Mouse (Mus musculus) lung, embryonic 15.5 days (tissue): ENCODE data around the gene Ccdc9. TPM values are rescaled to one million over a fixed set of nuclear protein-coding genes. Genes with fewer than 3 reads are reported as not detected.
A peak's percentile ranks its signal among the peaks of the same experiment; 100 is the strongest.

Experiments used
- ATAC-seq: fragments of 200-750 bp; cut with Nextera tagmentation; 2 replicates; pipeline ENCODE4 v1.8.0; 2017; ENCODE audit warnings: moderate number of reproducible peaks, borderline replicate concordance; ENCODE audit not compliant: low FRiP score, low TSS enrichment; ENCODE audit errors: extremely low read depth
- H3K27ac ChIP-seq: fragments of 300-500 bp; sonication (generic); 2 replicates; pipeline ENCODE4 v1.5.1; 2015; ENCODE audit warnings: moderate library complexity, mild to moderate bottlenecking, inconsistent platforms
- H3K27me3 ChIP-seq: fragments of 300-500 bp; sonication (generic); 2 replicates; pipeline ENCODE4 v1.6.1; 2015; ENCODE audit warnings: inconsistent platforms
- H3K36me3 ChIP-seq: fragments of 300-500 bp; sonication (generic); 2 replicates; pipeline ENCODE4 v1.6.1; 2015; ENCODE audit warnings: inconsistent platforms
- H3K4me1 ChIP-seq: fragments of 300-500 bp; sonication (generic); 2 replicates; pipeline ENCODE4 v1.6.1; 2015; ENCODE audit warnings: inconsistent platforms
- H3K4me2 ChIP-seq: fragments of 300-500 bp; sonication (generic); 2 replicates; pipeline ENCODE4 v1.6.1; 2015; ENCODE audit warnings: inconsistent platforms, mild to moderate bottlenecking, moderate library complexity
- H3K4me3 ChIP-seq: fragments of 300-500 bp; sonication (generic); 2 replicates; pipeline ENCODE4 v1.5.1; 2015; ENCODE audit warnings: mild to moderate bottlenecking, inconsistent platforms
- H3K9ac ChIP-seq: fragments of 300-500 bp; sonication (generic); 2 replicates; pipeline ENCODE4 v1.6.1; 2015; ENCODE audit warnings: inconsistent platforms
- H3K9me3 ChIP-seq: fragments of 300-500 bp; sonication (generic); 2 replicates; pipeline ENCODE4 v1.6.1; 2016; ENCODE audit warnings: inconsistent platforms
- WGBS: fragments of 180-500 bp; shearing (Covaris S2); methylation state at CpG from one replicate; pipeline ENCODE4 v1.1.7; 2015; 5-methylcytosine and 5-hydroxymethylcytosine counted together
- polyA plus RNA-seq: library from polyadenylated mRNA; unstranded; fragments of >200 nt; fragmentation: Nextera tagmentation; extraction: Ambion mirVana; gene quantifications from 2 replicates; pipeline ENCODE4 v1.2.1, GENCODE M21; 2015

Ccdc9 gene
- polyA plus RNA-seq, 1 experiment from 2014 or later = 23.0 TPM

DNA sequence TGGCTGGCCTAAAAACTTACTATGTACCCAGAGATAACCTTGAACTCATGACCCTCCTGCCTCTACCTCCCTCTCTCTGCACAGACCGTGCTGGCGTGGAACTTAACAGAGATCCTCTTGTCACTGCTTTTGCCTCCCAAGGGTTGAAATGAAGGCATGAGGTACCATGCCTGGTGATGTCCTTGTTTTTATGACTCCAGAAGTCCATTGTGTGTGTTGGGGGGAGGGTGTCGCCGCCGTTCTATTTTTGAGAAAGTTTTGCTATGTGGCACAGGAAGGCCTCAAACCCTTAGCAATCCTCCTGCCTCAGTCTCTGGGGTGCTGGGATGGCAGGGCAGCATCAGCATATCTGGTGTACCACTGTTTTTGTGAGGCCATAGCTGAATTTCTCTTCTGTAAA lies 12.3 kb upstream of the Ccdc9 start:
- ATAC-seq = no peak
- Histone ChIP-seq H3K4me2 (peak overlapping the region; percentile 67; the same call in 1 of the 2 replicates), H3K36me3 (no peaks in the 10 kb centered on the region), H3K27me3 (no peaks in the 10 kb centered on the region), H3K4me1 (peaks cover 31% of the 10 kb centered on the region), H3K9ac (no peak overlapping the region), H3K4me3 (no peak overlapping the region), H3K9me3 (no peaks in the 10 kb centered on the region), H3K27ac (no peak overlapping the region)
- 64% methylated on average over 5 of the region's 5 CpGs for WGBS

- no peaks in the 10 kb centered on the region for H3K27me3 ChIP-seq
- no peak for ATAC-seq
- peaks cover 31% of the 10 kb centered on the region for H3K4me1 ChIP-seq
- H3K9me3 ChIP-seq = no peaks in the 10 kb centered on the region
- no peaks in the 10 kb centered on the region for H3K36me3 ChIP-seq
- no peak overlapping the region for H3K9ac ChIP-seq
- WGBS = 56% methylated on average over 2 of the region's 2 CpGs
- no peak overlapping the region for H3K4me3 ChIP-seq
- H3K4me2 ChIP-seq = no peak overlapping the region
- H3K27ac ChIP-seq = no peak overlapping the region
Measured at GRCm38 (mm10) chr7:16297616-16298015, 11.0 kb upstream of the Ccdc9 start.

DNA sequence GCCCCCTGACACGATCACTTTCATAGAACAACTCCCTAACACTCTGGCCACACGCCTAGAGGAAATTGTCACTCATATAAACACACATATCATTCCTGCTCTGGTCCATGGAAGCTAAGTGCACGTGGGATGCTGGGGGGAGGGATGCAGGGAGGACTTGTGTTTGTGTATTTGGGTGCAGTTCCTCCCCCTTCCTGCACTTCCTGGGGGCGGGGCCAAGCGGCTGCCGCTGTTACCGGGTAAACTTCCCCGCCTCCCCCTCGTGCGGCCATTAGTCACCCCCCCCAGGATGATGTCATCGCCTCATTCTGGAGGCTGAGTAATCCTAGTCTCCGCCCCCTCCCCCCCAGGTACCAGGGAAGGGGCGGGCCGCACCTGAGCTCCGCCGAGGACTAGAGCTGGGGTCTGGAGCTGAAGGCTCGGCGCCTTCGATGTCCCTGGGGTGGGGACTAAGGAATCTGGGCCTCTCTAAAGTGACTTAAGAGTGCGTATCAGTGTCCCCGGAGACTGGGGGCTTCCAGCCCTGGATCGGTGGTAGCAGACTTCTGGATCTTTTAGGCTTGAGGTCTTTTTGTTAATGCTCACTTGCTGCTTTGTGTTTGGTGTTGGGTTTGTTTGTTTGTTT lies 10.3 kb upstream of the Ccdc9 start:
- H3K9me3 ChIP-seq = no peaks in the 10 kb centered on the region
- under 1% methylated on average over 22 of the region's 22 CpGs for WGBS
- ATAC-seq = peak; percentile 8; the same call in 1 of the 2 replicates
- H3K4me3 ChIP-seq = peak overlapping the region; percentile 30
- H3K9ac ChIP-seq = no peak overlapping the region
- peak overlapping the region; percentile 62 for H3K4me2 ChIP-seq
- peak overlapping the region; percentile 93 for H3K27ac ChIP-seq
- no peaks in the 10 kb centered on the region for H3K36me3 ChIP-seq
- no peaks in the 10 kb centered on the region for H3K27me3 ChIP-seq
- H3K4me1 ChIP-seq = peaks cover 31% of the 10 kb centered on the region

GRCm38 (mm10) chr7:16296146-16296545 lies 9.6 kb upstream of the Ccdc9 start:
- H3K4me1 ChIP-seq = peaks cover 31% of the 10 kb centered on the region
- H3K36me3 ChIP-seq = no peaks in the 10 kb centered on the region
- H3K4me3 ChIP-seq = no peak overlapping the region
- H3K9me3 ChIP-seq = no peaks in the 10 kb centered on the region
- H3K9ac ChIP-seq = no peak overlapping the region
- H3K4me2 ChIP-seq = peak overlapping the region; percentile 96
- H3K27me3 ChIP-seq = no peaks in the 10 kb centered on the region
- 30% methylated on average over 2 of the region's 2 CpGs for WGBS
- H3K27ac ChIP-seq = peak overlapping the region; percentile 93
- no peak for ATAC-seq

GRCm38 (mm10) chr7:16295321-16295900 lies 8.8 kb upstream of the Ccdc9 start:
- peak overlapping the region; percentile 42 for H3K4me3 ChIP-seq
- H3K4me2 ChIP-seq = peak overlapping the region; percentile 96
- no peaks in the 10 kb centered on the region for H3K27me3 ChIP-seq
- peak overlapping the region; percentile 47 for H3K9ac ChIP-seq
- H3K4me1 ChIP-seq = peaks cover 31% of the 10 kb centered on the region
- WGBS = 3% methylated on average over 41 of the region's 41 CpGs
- peak; percentile 66 for ATAC-seq
- peak overlapping the region; percentile 93 for H3K27ac ChIP-seq
- no peaks in the 10 kb centered on the region for H3K9me3 ChIP-seq
- H3K36me3 ChIP-seq = no peaks in the 10 kb centered on the region

DNA sequence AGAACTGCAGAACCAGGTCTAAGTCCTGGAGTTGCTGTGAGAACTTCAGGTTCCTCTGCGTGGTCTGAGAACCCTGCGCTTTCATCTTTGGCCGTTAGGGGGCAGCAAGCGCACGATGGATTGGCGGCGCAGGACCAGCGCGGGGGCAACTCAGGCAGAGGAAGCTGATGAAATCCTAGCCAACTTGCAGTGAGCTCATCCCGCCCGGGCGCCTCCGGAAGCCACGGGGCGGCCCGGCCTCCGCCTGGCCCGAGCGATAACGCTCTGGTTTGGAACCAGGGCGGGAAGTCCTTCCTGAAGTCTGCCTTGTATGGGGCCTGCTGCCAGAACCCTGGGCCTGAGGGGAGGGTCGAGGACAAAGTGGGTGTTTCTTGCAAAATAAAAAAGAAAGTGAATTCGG lies 8.2 kb upstream of the Ccdc9 start:
- Histone ChIP-seq H3K36me3 (no peaks in the 10 kb centered on the region), H3K27ac (peak overlapping the region; percentile 93), H3K4me1 (peaks cover 27% of the 10 kb centered on the region), H3K4me2 (peak overlapping the region; percentile 96), H3K27me3 (no peaks in the 10 kb centered on the region), H3K4me3 (peak overlapping the region; percentile 42), H3K9ac (peak overlapping the region; percentile 47), H3K9me3 (no peaks in the 10 kb centered on the region)
- ATAC-seq = peak; percentile 89
- WGBS = under 1% methylated on average over 23 of the region's 23 CpGs

DNA sequence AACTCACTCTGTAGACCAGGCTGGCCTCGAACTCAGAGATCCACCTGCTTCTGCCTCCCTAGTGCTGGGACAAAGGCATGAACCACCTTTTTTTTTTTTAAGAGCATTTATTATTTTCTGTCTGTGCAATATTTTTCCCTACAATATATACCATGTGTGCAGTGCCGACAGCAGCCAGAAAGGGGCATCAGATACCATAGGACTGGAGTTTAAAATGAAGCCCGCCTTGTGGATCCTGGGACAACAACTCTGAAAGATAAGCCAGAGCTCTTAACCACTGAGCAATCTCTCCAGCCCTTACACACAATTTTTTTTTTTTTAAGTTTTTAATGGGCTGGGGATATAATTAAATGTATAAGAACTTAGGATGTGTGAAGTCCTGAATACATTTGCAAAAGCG lies 7.8 kb upstream of the Ccdc9 start:
- Histone ChIP-seq H3K36me3 (no peaks in the 10 kb centered on the region), H3K4me3 (peak overlapping the region; percentile 42), H3K4me1 (peaks cover 22% of the 10 kb centered on the region), H3K27me3 (no peaks in the 10 kb centered on the region), H3K9me3 (no peaks in the 10 kb centered on the region), H3K9ac (no peak overlapping the region), H3K27ac (peak overlapping the region; percentile 93; the same call in 1 of the 2 replicates), H3K4me2 (peak overlapping the region; percentile 96)
- WGBS = 19% methylated on average over 4 of the region's 4 CpGs
- ATAC-seq = no peak

GRCm38 (mm10) chr7:16287791-16288190 lies 1.2 kb upstream of the Ccdc9 start:
- Histone ChIP-seq H3K4me3 (no peak overlapping the region), H3K9ac (no peak overlapping the region), H3K27me3 (no peaks in the 10 kb centered on the region), H3K4me2 (no peak overlapping the region), H3K9me3 (no peaks in the 10 kb centered on the region), H3K36me3 (peaks cover 14% of the 10 kb centered on the region), H3K27ac (no peak overlapping the region), H3K4me1 (peaks cover 13% of the 10 kb centered on the region; the same call in 1 of the 2 replicates)
- 63% methylated on average over 1 of the region's 1 CpGs for WGBS
- no peak for ATAC-seq

GRCm38 (mm10) chr7:16287016-16287415 lies 421 bp upstream of the Ccdc9 start:
- WGBS = 73% methylated on average over 2 of the region's 2 CpGs

GRCm38 (mm10) chr7:16285450-16286025 lies 1.1 kb downstream of the Ccdc9 start:
- H3K27me3 ChIP-seq = no peaks in the 10 kb centered on the region
- H3K4me1 ChIP-seq = peaks cover 13% of the 10 kb centered on the region; the same call in 1 of the 2 replicates
- peak overlapping the region; percentile 99 for H3K27ac ChIP-seq
- WGBS = 2% methylated on average over 14 of the region's 14 CpGs
- ATAC-seq = peak; percentile 78
- peaks cover 36% of the 10 kb centered on the region for H3K36me3 ChIP-seq
- peak overlapping the region; percentile 36 for H3K9ac ChIP-seq
- H3K4me2 ChIP-seq = peak overlapping the region; percentile 72
- no peaks in the 10 kb centered on the region for H3K9me3 ChIP-seq
- H3K4me3 ChIP-seq = peak overlapping the region; percentile 76

More at GRCm38 (mm10) chr7:16287016-16287415, 421 bp upstream of the Ccdc9 start:
- Histone ChIP-seq H3K9ac (peak overlapping the region; percentile 73), H3K36me3 (peaks cover 22% of the 10 kb centered on the region), H3K27me3 (no peaks in the 10 kb centered on the region), H3K4me2 (peak overlapping the region; percentile 72), H3K4me1 (peaks cover 13% of the 10 kb centered on the region; the same call in 1 of the 2 replicates), H3K9me3 (no peaks in the 10 kb centered on the region), H3K27ac (peak overlapping the region; percentile 99), H3K4me3 (peak overlapping the region; percentile 76)
- ATAC-seq = no peak

- WGBS = 44% methylated on average over 9 of the region's 9 CpGs
- Histone ChIP-seq H3K9ac (no peak overlapping the region; the same call in 1 of the 2 replicates), H3K27ac (peak overlapping the region; percentile 99), H3K9me3 (no peaks in the 10 kb centered on the region), H3K36me3 (peaks cover 42% of the 10 kb centered on the region), H3K4me1 (peaks cover 13% of the 10 kb centered on the region; the same call in 1 of the 2 replicates), H3K27me3 (no peaks in the 10 kb centered on the region), H3K4me3 (peak overlapping the region; percentile 76), H3K4me2 (peak overlapping the region; percentile 72)
- ATAC-seq = no peak
Measured at GRCm38 (mm10) chr7:16284904-16285303, 1.7 kb downstream of the Ccdc9 start.

DNA sequence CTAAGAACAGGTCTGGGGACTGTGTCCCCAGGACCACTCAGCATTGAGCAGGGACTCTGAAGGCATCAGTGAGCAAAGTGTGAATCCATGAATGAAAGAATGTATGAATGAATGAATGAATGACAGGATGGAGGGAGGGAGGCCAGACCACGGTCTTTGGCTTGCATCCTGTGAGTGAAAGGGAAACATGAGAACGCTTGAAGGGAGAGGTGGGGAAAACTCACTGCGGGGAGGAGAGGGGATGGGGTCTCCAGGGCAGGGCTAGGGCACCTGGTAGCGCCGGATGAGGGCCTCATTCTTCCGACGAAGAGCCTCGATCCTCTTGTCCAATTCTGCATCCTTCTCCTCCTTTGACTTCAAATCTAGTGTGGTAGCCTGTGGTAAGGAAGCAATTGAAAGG lies 2.6 kb downstream of the Ccdc9 start:
- no peak overlapping the region for H3K9ac ChIP-seq
- no peaks in the 10 kb centered on the region for H3K9me3 ChIP-seq
- WGBS = 91% methylated on average over 8 of the region's 8 CpGs
- H3K4me2 ChIP-seq = no peak overlapping the region
- peaks cover 13% of the 10 kb centered on the region; the same call in 1 of the 2 replicates for H3K4me1 ChIP-seq
- H3K4me3 ChIP-seq = no peak overlapping the region
- H3K27ac ChIP-seq = no peak overlapping the region
- H3K27me3 ChIP-seq = no peaks in the 10 kb centered on the region
- H3K36me3 ChIP-seq = peaks cover 48% of the 10 kb centered on the region
- ATAC-seq = no peak
